Mouse (Mus musculus) hindbrain, embryonic 14.5 days (tissue): Measurements from ENCODE around the gene Larp1. TPM values are rescaled to one million over a fixed set of nuclear protein-coding genes. Genes with fewer than 3 reads are reported as not detected.

ENCODE experiments used
- ATAC-seq: fragments of 200-750 bp; cut with Nextera tagmentation; 2 replicates; pipeline ENCODE4 v1.8.0; 2017; ENCODE audit warnings: moderate number of reproducible peaks, mild to moderate bottlenecking, moderate TSS enrichment, moderate library complexity; ENCODE audit not compliant: low FRiP score
- DNase-seq: peaks from one replicate; pipeline ENCODE4 v3.0.0-alpha.2; 2015; ENCODE audit warnings: low spot score
- H3K27ac ChIP-seq: fragments of 300-500 bp; sonication (generic); 2 replicates; pipeline ENCODE4 v1.5.1; 2014; ENCODE audit warnings: mild to moderate bottlenecking, moderate library complexity
- H3K27me3 ChIP-seq: fragments of 300-500 bp; sonication (generic); 2 replicates; pipeline ENCODE4 v1.6.1; 2014; ENCODE audit warnings: mild to moderate bottlenecking, low read length, mixed read lengths; ENCODE audit not compliant: control insufficient read depth, insufficient read depth
- H3K36me3 ChIP-seq: fragments of 300-500 bp; sonication (generic); replicated peaks from 2 replicates; pipeline ENCODE4 v1.6.1; 2014; ENCODE audit not compliant: control insufficient read depth, insufficient read depth
- H3K4me1 ChIP-seq: fragments of 300-500 bp; sonication (generic); replicated peaks from 2 replicates; pipeline ENCODE4 v1.6.1; 2014; ENCODE audit warnings: antibody characterized with exemption, low read length, mixed read lengths; ENCODE audit not compliant: control insufficient read depth, insufficient read depth
- H3K4me2 ChIP-seq: fragments of 300-500 bp; sonication (generic); replicated peaks from 2 replicates; pipeline ENCODE4 v1.6.1; 2014; ENCODE audit warnings: mild to moderate bottlenecking, moderate library complexity
- H3K4me3 ChIP-seq: fragments of 300-500 bp; sonication (generic); replicated peaks from 2 replicates; pipeline ENCODE4 v1.5.1; 2014; ENCODE audit warnings: mild to moderate bottlenecking, low read length
- H3K9ac ChIP-seq: fragments of 300-500 bp; sonication (generic); 2 replicates; pipeline ENCODE4 v1.6.1; 2014
- H3K9me3 ChIP-seq: fragments of 300-500 bp; sonication (generic); 2 replicates; pipeline ENCODE4 v1.6.1; 2016; ENCODE audit warnings: low read length; ENCODE audit not compliant: control insufficient read depth
- WGBS: fragments of 180-500 bp; shearing (Covaris S2); extraction: QIAGEN DNeasy Blood & Tissue Kit; methylation state at CpG from one replicate; pipeline ENCODE4 v1.1.7; 2014; 5-methylcytosine and 5-hydroxymethylcytosine counted together
- polyA plus RNA-seq: library from polyadenylated mRNA; unstranded; fragments of >200 nt; fragmentation: Nextera tagmentation; extraction: Ambion mirVana; gene quantifications from 2 replicates; pipeline ENCODE4 v1.2.1, GENCODE M21; 2014

Gene Larp1
- 19.6 and 21.3 TPM in 2 replicates for polyA plus RNA-seq

- ATAC-seq: peak; percentile 71
Observed at GRCm38 (mm10) chr11:58009051-58009515, at the start of gene Larp1. Gene Larp1 (plus strand): TSS chr11:58009064.

GRCm38 (mm10) chr11:57959924-57960323 lies 48.9 kb upstream of the Larp1 start:
- ATAC-seq: no peak
- no peaks in the 10 kb centered on the region for H3K9me3 ChIP-seq

More at GRCm38 (mm10) chr11:58009051-58009515, at the start of gene Larp1:
- Histone ChIP-seq H3K4me2 (peak within 1 kb of the TSS; percentile 84), H3K9me3 (no peaks in the 10 kb centered on the region), H3K27me3 (no peaks in the 10 kb centered on the region), H3K27ac (peak within 1 kb of the TSS; percentile 90), H3K36me3 (no peaks in the 10 kb centered on the region), H3K9ac (peak within 1 kb of the TSS; percentile 92), H3K4me1 (peaks cover 28% of the 10 kb centered on the region), H3K4me3 (peak within 1 kb of the TSS; percentile 98)
- no peak for DNase-seq
- WGBS: under 1% methylated on average over 69 of the region's 84 CpGs

GRCm38 (mm10) chr11:57962382-57963285 lies 46.2 kb upstream of the Larp1 start:
- DNase-seq (peak; percentile 86), ATAC-seq (peak; percentile 93)
- H3K9ac ChIP-seq: peak overlapping the region; percentile 78
- H3K27ac ChIP-seq: peak overlapping the region; percentile 88
- H3K9me3 ChIP-seq: no peaks in the 10 kb centered on the region
- H3K4me1 ChIP-seq: peaks cover 4% of the 10 kb centered on the region; the same call in 1 of the 2 replicates
- H3K27me3 ChIP-seq: no peaks in the 10 kb centered on the region
- H3K36me3 ChIP-seq: no peaks in the 10 kb centered on the region
- under 1% methylated on average over 40 of the region's 40 CpGs for WGBS
- H3K4me2 ChIP-seq: peak overlapping the region; percentile 67
- H3K4me3 ChIP-seq: peak overlapping the region; percentile 41

More at GRCm38 (mm10) chr11:57959924-57960323, 48.9 kb upstream of the Larp1 start:
- no peaks in the 10 kb centered on the region for H3K27me3 ChIP-seq
- H3K9ac ChIP-seq: no peak overlapping the region
- no peak overlapping the region for H3K4me3 ChIP-seq
- no peak for DNase-seq
- H3K4me2 ChIP-seq: no peak overlapping the region
- peaks cover 4% of the 10 kb centered on the region; the same call in 1 of the 2 replicates for H3K4me1 ChIP-seq
- no peak overlapping the region for H3K27ac ChIP-seq
- WGBS: 76% methylated on average over 2 of the region's 2 CpGs
- H3K36me3 ChIP-seq: no peaks in the 10 kb centered on the region

GRCm38 (mm10) chr11:57963291-57963870 lies 45.5 kb upstream of the Larp1 start:
- no peaks in the 10 kb centered on the region for H3K36me3 ChIP-seq
- DNase-seq (no peak), ATAC-seq (0 out of 2 replicates have a peak, but pooled peaks have one; percentile 5)
- peak overlapping the region; percentile 78; the same call in 1 of the 2 replicates for H3K9ac ChIP-seq
- H3K4me1 ChIP-seq: peaks cover 4% of the 10 kb centered on the region; the same call in 1 of the 2 replicates
- peak overlapping the region; percentile 88; the same call in 1 of the 2 replicates for H3K27ac ChIP-seq
- peak overlapping the region; percentile 67 for H3K4me2 ChIP-seq
- no peaks in the 10 kb centered on the region for H3K27me3 ChIP-seq
- WGBS: 37% methylated on average over 9 of the region's 9 CpGs
- H3K9me3 ChIP-seq: no peaks in the 10 kb centered on the region
- H3K4me3 ChIP-seq: peak overlapping the region; percentile 41

- H3K4me3 ChIP-seq: no peak overlapping the region
- WGBS: 61% methylated on average over 7 of the region's 7 CpGs
Observed at GRCm38 (mm10) chr11:57966630-57967029, 42.2 kb upstream of the Larp1 start.

GRCm38 (mm10) chr11:57968301-57968700 lies 40.6 kb upstream of the Larp1 start:
- Histone ChIP-seq H3K27me3 (no peaks in the 10 kb centered on the region), H3K9ac (no peak overlapping the region), H3K4me1 (peaks cover under 1% of the 10 kb centered on the region; the same call in 1 of the 2 replicates), H3K36me3 (no peaks in the 10 kb centered on the region), H3K27ac (no peak overlapping the region), H3K4me2 (no peak overlapping the region), H3K4me3 (no peak overlapping the region), H3K9me3 (no peaks in the 10 kb centered on the region)
- DNase-seq (no peak), ATAC-seq (no peak)
- WGBS: 72% methylated on average over 5 of the region's 5 CpGs

More at GRCm38 (mm10) chr11:57966630-57967029, 42.2 kb upstream of the Larp1 start:
- Histone ChIP-seq H3K27ac (no peak overlapping the region), H3K27me3 (no peaks in the 10 kb centered on the region), H3K4me2 (no peak overlapping the region), H3K9me3 (no peaks in the 10 kb centered on the region), H3K4me1 (peaks cover 4% of the 10 kb centered on the region; the same call in 1 of the 2 replicates), H3K9ac (no peak overlapping the region), H3K36me3 (no peaks in the 10 kb centered on the region)
- ATAC-seq (no peak), DNase-seq (no peak)

GRCm38 (mm10) chr11:57970541-57970940 lies 38.3 kb upstream of the Larp1 start:
- Histone ChIP-seq H3K27ac (no peak overlapping the region), H3K9ac (no peak overlapping the region), H3K27me3 (no peaks in the 10 kb centered on the region), H3K4me3 (no peak overlapping the region), H3K9me3 (no peaks in the 10 kb centered on the region), H3K36me3 (no peaks in the 10 kb centered on the region), H3K4me1 (no peaks in the 10 kb centered on the region), H3K4me2 (no peak overlapping the region)
- ATAC-seq: no peak
- 27% methylated on average over 5 of the region's 5 CpGs for WGBS
- DNase-seq: no peak

- Histone ChIP-seq H3K4me1 (no peaks in the 10 kb centered on the region), H3K4me2 (no peak overlapping the region), H3K4me3 (no peak overlapping the region), H3K27ac (no peak overlapping the region), H3K9ac (no peak overlapping the region), H3K9me3 (no peaks in the 10 kb centered on the region), H3K27me3 (no peaks in the 10 kb centered on the region), H3K36me3 (no peaks in the 10 kb centered on the region)
- 79% methylated on average over 13 of the region's 13 CpGs for WGBS
- DNase-seq (no peak), ATAC-seq (no peak)
Observed at GRCm38 (mm10) chr11:57973001-57973912, 35.6 kb upstream of the Larp1 start.
